Mouse (Mus musculus) liver, postnatal 0 days (tissue): Measurements from ENCODE around the gene Myl6b. TPM values are rescaled to one million over a fixed set of nuclear protein-coding genes. Genes with fewer than 3 reads are reported as not detected.

ENCODE experiments used
- ATAC-seq: fragments of 200-750 bp; cut with Nextera tagmentation; 2 replicates; pipeline ENCODE4 v1.8.0; 2017; ENCODE audit warnings: mild to moderate bottlenecking, moderate library complexity
- DNase-seq: peaks from one replicate; pipeline ENCODE4 v3.0.0-alpha.2; 2016
- H3K27ac ChIP-seq: fragments of 300-500 bp; sonication (generic); 2 replicates; pipeline ENCODE4 v1.5.1; 2014; ENCODE audit warnings: antibody characterized with exemption, moderate library complexity, mild to moderate bottlenecking, low read depth
- H3K27me3 ChIP-seq: fragments of 300-500 bp; sonication (generic); 2 replicates; pipeline ENCODE4 v1.6.1; 2014; ENCODE audit warnings: low read length, control low read depth, mixed read lengths; ENCODE audit not compliant: insufficient read depth
- H3K36me3 ChIP-seq: fragments of 300-500 bp; sonication (generic); replicated peaks from 2 replicates; pipeline ENCODE4 v1.6.1; 2014; ENCODE audit warnings: mild to moderate bottlenecking, control low read depth, low read length, moderate library complexity, mixed read lengths; ENCODE audit not compliant: insufficient read depth
- H3K4me1 ChIP-seq: fragments of 300-500 bp; sonication (generic); 2 replicates; pipeline ENCODE4 v1.6.1; 2014; ENCODE audit warnings: antibody characterized with exemption, mild to moderate bottlenecking, control low read depth; ENCODE audit not compliant: insufficient read depth
- H3K4me2 ChIP-seq: fragments of 300-500 bp; sonication (generic); 2 replicates; pipeline ENCODE4 v1.6.1; 2014; ENCODE audit warnings: low read depth, mild to moderate bottlenecking, low read length, moderate library complexity, mixed read lengths
- H3K4me3 ChIP-seq: fragments of 300-500 bp; sonication (generic); 2 replicates; pipeline ENCODE4 v1.5.1; 2014; ENCODE audit warnings: low read depth, low read length
- H3K9ac ChIP-seq: fragments of 300-500 bp; sonication (generic); replicated peaks from 2 replicates; pipeline ENCODE4 v1.6.1; 2014; ENCODE audit warnings: mild to moderate bottlenecking, moderate library complexity
- H3K9me3 ChIP-seq: fragments of 300-500 bp; sonication (generic); 2 replicates; pipeline ENCODE4 v1.6.1; 2016; ENCODE audit warnings: mild to moderate bottlenecking, control low read depth, low read length, mixed read lengths
- CTCF ChIP-seq: sonication (generic); IDR thresholded peaks from 2 replicates; pipeline ENCODE4 v1.5.1; 2016; ENCODE audit warnings: antibody characterized with exemption, low read depth
- EP300 ChIP-seq: IDR thresholded peaks from 2 replicates; pipeline ENCODE4 v1.6.1; 2016; ENCODE audit warnings: antibody characterized with exemption, low read depth, mild to moderate bottlenecking
- WGBS: fragments of 180-500 bp; shearing (Covaris S2); extraction: QIAGEN DNeasy Blood & Tissue Kit; methylation state at CpG from one replicate; pipeline ENCODE4 v1.1.7; 2014; ENCODE audit not compliant: insufficient replicate concordance; 5-methylcytosine and 5-hydroxymethylcytosine counted together
- polyA plus RNA-seq: library from polyadenylated mRNA; unstranded; fragments of >200 nt; fragmentation: Nextera tagmentation; extraction: Ambion mirVana; gene quantifications from 2 replicates; pipeline ENCODE4 v1.2.1, GENCODE M21; 2015

The Myl6b gene
- 1.5 and 1.7 TPM in 2 replicates for polyA plus RNA-seq

DNA sequence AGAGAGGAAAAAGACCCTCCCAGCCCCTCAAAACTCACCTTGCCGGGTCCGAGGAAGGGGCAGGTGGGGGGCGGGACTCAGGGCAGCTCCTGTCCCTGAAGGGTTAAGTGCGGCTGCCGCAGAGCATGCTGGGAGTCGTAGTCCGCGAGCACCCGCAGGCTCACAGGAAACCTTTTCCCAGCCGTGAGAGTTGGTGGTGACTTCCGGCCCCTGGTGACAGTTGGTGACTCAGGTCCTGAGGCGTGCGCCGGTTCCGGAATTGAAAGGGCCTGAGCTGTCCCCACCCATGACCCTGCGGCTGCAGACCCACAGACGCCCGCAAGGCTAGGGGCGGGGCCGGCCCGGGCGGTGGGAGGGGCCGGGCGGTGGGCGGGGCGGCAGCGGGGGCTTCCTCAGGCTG is at the start of gene Myl6b:
TSS of gene Myl6b (minus strand) at position 96 of the 400 bp plus-strand sequence.
- Histone ChIP-seq H3K4me1 (peaks cover 34% of the 10 kb centered on the region), H3K4me3 (peak within 1 kb of the TSS; percentile 51), H3K9me3 (no peaks in the 10 kb centered on the region), H3K4me2 (peak within 1 kb of the TSS; percentile 80), H3K9ac (peak within 1 kb of the TSS; percentile 57), H3K36me3 (no peaks in the 10 kb centered on the region), H3K27me3 (no peaks in the 10 kb centered on the region), H3K27ac (peak within 1 kb of the TSS; percentile 75)
- TF ChIP-seq EP300 (peak; percentile 70; the same call in 1 of the 2 replicates), CTCF (no peak)
- WGBS: under 1% methylated on average over 27 of the region's 27 CpGs
- ATAC-seq (peak; percentile 89), DNase-seq (peak; percentile 96)

DNA sequence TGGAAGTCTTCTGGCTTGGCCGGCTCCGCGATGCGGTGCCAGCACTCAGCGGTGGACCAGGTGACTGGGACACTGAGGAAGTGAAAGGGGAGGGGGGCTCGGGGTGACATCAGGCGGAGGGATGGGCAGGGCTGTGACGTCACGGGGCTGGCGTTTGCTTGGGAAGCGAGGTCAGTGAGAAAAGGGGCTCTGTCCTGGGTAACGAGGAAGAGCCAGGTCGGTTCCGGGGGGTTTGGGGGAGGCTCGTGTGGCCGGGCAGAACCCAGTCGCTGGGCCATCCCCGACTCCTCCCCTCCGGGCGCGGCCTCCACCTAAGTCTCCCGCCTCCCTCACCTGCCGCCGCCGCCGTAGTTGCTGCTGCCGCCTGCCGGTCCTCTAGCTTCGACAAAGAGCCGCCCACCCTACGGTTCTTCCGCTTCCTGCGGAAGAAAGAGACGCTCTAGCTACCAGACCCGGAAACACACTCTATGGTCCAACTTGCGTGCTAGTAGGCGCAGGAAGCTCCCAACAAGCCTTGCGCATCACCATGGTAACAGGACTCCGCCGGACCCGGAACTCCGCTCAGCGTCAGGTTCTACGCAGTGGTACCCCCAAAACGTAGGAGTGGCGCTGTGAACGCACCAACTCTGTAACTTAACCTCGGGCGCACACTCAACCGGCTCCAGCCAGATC is 49.0 kb upstream of the Myl6b start, which contains the start of gene Zc3h10:
TSS of gene Zc3h10 (minus strand) at position 414 of the 672 bp plus-strand sequence.
- peak; percentile 79 for TF ChIP-seq EP300
- TF ChIP-seq CTCF: peak; percentile 83
- ATAC-seq: peak; percentile 86
- under 1% methylated on average over 48 of the region's 50 CpGs for WGBS

DNA sequence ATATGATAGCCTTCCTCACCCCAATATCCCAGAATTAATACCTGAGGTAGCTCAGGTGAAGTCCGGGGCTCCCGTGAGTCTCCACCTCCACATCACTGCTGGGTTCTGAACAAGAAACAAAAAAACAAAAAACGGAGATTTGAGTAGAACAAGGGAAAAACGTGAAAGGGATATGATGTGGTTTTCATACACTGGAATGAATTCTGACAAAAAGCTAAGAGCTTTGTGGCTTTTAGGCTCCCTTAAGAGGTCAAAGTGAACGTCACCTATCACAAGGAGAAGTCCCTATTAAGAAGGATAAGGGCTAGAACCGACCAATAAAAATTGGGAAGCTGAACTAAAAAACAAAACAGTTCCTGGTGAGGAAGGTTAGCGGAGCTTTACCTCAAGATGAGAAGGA is 48.3 kb upstream of the Myl6b start:
- peaks cover 24% of the 10 kb centered on the region for H3K36me3 ChIP-seq
- peaks cover 9% of the 10 kb centered on the region for H3K4me1 ChIP-seq
- H3K4me2 ChIP-seq: peak overlapping the region; percentile 91
- H3K27ac ChIP-seq: peak overlapping the region; percentile 92
- H3K4me3 ChIP-seq: peak overlapping the region; percentile 90
- TF ChIP-seq EP300 (no peak), CTCF (no peak)
- 9% methylated on average over 7 of the region's 7 CpGs for WGBS
- no peaks in the 10 kb centered on the region for H3K9me3 ChIP-seq
- DNase-seq (no peak), ATAC-seq (no peak)
- peak overlapping the region; percentile 83 for H3K9ac ChIP-seq
- no peaks in the 10 kb centered on the region for H3K27me3 ChIP-seq

More for the DNA sequence above, 49.0 kb upstream of the Myl6b start, which contains the start of gene Zc3h10:
- peak; percentile 93 for DNase-seq
- Histone ChIP-seq H3K27me3 (no peaks in the 10 kb centered on the region), H3K9me3 (no peaks in the 10 kb centered on the region), H3K36me3 (peaks cover 24% of the 10 kb centered on the region), H3K27ac (peak within 1 kb of the TSS; percentile 92), H3K4me2 (peak within 1 kb of the TSS; percentile 91), H3K4me1 (peaks cover 9% of the 10 kb centered on the region), H3K4me3 (peak within 1 kb of the TSS; percentile 90), H3K9ac (peak within 1 kb of the TSS; percentile 84)

DNA sequence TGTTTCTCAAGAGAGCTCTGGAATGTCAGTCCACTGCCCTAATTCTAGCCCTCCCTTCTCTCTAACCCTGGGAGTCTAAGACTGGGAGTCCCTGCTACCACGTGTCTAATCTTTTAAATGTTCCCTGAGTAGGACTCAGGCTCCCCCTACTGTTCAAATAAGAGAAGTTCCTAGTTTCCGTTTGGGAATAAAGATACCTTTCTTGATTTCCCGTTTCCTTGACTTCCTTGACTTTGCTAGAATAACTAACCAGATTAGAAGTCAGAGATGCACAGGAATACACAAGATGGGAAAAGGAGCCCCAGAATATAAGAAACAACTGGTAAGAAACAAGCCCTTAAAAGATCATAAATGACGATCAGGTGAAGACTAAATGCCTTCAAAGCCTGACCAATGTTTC is 47.9 kb upstream of the Myl6b start:
- no peak for DNase-seq
- 5% methylated on average over 4 of the region's 4 CpGs for WGBS

DNA sequence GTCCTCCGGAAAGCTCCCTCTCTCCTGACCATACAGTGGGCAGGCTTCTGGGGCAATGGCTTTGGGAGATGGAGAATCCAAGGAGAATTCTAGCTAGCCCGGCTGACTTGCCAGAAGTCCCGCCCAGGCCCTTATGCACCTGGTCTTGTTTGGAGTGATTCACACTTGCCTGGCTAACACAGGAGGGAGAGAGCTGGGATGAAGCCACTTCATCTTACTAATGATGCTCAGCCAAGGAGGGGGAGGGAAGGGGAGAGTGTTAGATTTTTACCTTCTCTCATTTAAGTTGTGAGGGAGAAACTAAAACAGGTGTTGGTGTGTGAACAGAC is 47.0 kb upstream of the Myl6b start:
- Histone ChIP-seq H3K4me2 (no peak overlapping the region), H3K27me3 (no peaks in the 10 kb centered on the region)
- WGBS: 90% methylated on average over 3 of the region's 3 CpGs

More for the DNA sequence above, 47.9 kb upstream of the Myl6b start:
- Histone ChIP-seq H3K4me3 (peak overlapping the region; percentile 90), H3K36me3 (peaks cover 24% of the 10 kb centered on the region), H3K9ac (peak overlapping the region; percentile 83), H3K4me2 (peak overlapping the region; percentile 91), H3K27ac (peak overlapping the region; percentile 92), H3K4me1 (peaks cover 9% of the 10 kb centered on the region), H3K9me3 (no peaks in the 10 kb centered on the region), H3K27me3 (no peaks in the 10 kb centered on the region)
- TF ChIP-seq CTCF (peak; percentile 88), EP300 (peak; percentile 17; the same call in 1 of the 2 replicates)
- no peak for ATAC-seq

DNA sequence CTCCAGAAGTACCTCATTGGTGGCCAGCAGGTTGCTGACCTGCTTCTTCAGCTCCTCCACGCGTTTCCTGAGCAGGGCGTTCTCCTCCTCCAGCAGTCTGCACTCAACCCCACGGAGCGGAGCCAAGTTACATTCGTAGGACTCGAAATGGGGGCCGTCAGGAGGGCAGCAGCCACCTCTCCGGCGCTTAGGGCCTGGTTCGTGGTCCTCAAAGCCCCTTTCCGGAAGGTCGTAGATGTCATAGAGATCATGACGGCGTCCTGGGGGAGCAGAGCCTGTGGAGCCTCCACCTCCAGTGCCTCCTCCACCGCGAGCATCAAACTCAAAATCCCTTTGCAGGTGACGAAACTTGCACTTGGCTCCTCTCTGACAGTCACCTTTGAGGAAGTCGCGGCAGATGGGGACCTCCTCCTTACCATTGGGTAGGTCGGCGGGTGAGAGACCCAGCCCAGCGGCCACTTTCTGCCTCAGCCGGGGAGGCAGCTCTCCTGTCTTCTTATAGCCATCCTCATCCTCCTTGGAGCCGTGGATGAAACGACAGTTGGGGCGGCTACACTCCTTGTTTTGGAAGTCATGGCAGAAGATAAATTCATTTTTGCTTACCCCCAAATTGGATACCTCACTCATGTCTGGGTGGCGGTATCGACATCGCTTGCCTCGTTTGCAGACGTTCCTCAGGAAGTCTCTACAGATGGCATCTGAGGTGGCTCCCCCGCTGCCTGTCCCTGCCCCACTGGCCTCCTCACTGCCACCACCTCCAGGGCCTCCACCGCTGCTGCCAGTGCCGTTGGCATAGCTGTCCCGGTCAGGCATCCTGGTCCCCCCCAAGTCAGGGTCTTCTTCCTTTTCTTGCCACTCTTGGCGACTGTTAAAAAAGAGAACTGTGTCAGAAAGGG is 46.4 kb upstream of the Myl6b start:
- H3K27ac ChIP-seq: no peak overlapping the region
- H3K4me2 ChIP-seq: no peak overlapping the region
- peaks cover 24% of the 10 kb centered on the region for H3K36me3 ChIP-seq
- TF ChIP-seq CTCF: no peak
- TF ChIP-seq EP300: no peak
- no peaks in the 10 kb centered on the region for H3K27me3 ChIP-seq
- no peak for ATAC-seq
- no peaks in the 10 kb centered on the region for H3K9me3 ChIP-seq
- H3K9ac ChIP-seq: no peak overlapping the region; the same call in 1 of the 2 replicates
- peaks cover 9% of the 10 kb centered on the region for H3K4me1 ChIP-seq
- WGBS: 93% methylated on average over 37 of the region's 37 CpGs
- no peak for DNase-seq
- H3K4me3 ChIP-seq: no peak overlapping the region

More for the DNA sequence above, 47.0 kb upstream of the Myl6b start:
- Histone ChIP-seq H3K4me3 (no peak overlapping the region), H3K27ac (no peak overlapping the region), H3K36me3 (peaks cover 24% of the 10 kb centered on the region), H3K9ac (no peak overlapping the region; the same call in 1 of the 2 replicates), H3K4me1 (peaks cover 9% of the 10 kb centered on the region), H3K9me3 (no peaks in the 10 kb centered on the region)
- DNase-seq (no peak), ATAC-seq (no peak)
- TF ChIP-seq EP300 (no peak), CTCF (no peak)
